Mouse (Mus musculus) heart, embryonic 14.5 days (tissue): ENCODE measurements around the gene Snf8. TPM values are rescaled to one million over a fixed set of nuclear protein-coding genes. Genes with fewer than 3 reads are reported as not detected.

ENCODE experiments used
- ATAC-seq: fragments of 200-750 bp; cut with Nextera tagmentation; 2 replicates; pipeline ENCODE4 v1.8.0; 2017; ENCODE audit warnings: low read depth, moderate TSS enrichment; ENCODE audit not compliant: insufficient number of reproducible peaks, insufficient read depth, low FRiP score
- H3K27ac ChIP-seq, 2 experiments: fragments of 200-500 bp in 1 of 2; fragments of 300-500 bp in 1 of 2; sonication (generic) in 1 of 2; replicated peaks in 1 of 2; 2 replicates each; pipeline ENCODE4 v1.5.1; 2012 to 2014; ENCODE audit warnings: low read depth in 2 of 2, low read length in 2 of 2, control low read depth in 1 of 2, mild to moderate bottlenecking in 1 of 2, mixed read lengths in 1 of 2; ENCODE audit not compliant: control insufficient read depth in 1 of 2, insufficient read depth in 1 of 2
- H3K27me3 ChIP-seq: fragments of 300-500 bp; sonication (generic); 2 replicates; pipeline ENCODE4 v1.6.1; 2014; ENCODE audit warnings: mild to moderate bottlenecking, low read length, control low read depth; ENCODE audit not compliant: control insufficient read depth, insufficient read depth
- H3K36me3 ChIP-seq: fragments of 300-500 bp; sonication (generic); 2 replicates; pipeline ENCODE4 v1.6.1; 2014; ENCODE audit warnings: mild to moderate bottlenecking, control low read depth, low read length, mixed read lengths; ENCODE audit not compliant: control insufficient read depth, insufficient read depth
- H3K4me1 ChIP-seq, 2 experiments: fragments of 200-500 bp in 1 of 2; fragments of 300-500 bp in 1 of 2; sonication (generic) in 1 of 2; 2 replicates each; pipeline ENCODE4 v1.6.1; 2012 to 2014; ENCODE audit warnings: low read length in 2 of 2, control low read depth in 1 of 2, mixed read lengths in 1 of 2; ENCODE audit not compliant: control insufficient read depth in 2 of 2, insufficient read depth in 2 of 2
- H3K4me2 ChIP-seq: fragments of 300-500 bp; sonication (generic); 2 replicates; pipeline ENCODE4 v1.6.1; 2014; ENCODE audit warnings: mild to moderate bottlenecking, low read length
- H3K4me3 ChIP-seq, 2 experiments: fragments of 200-500 bp in 1 of 2; fragments of 300-500 bp in 1 of 2; sonication (generic) in 1 of 2; 2 replicates each; pipeline ENCODE4 v1.5.1; 2012 to 2014; ENCODE audit warnings: low read length in 2 of 2, mild to moderate bottlenecking in 2 of 2, control low read depth in 1 of 2, low read depth in 1 of 2, moderate library complexity in 1 of 2; ENCODE audit not compliant: control insufficient read depth in 1 of 2, insufficient read depth in 1 of 2
- H3K9ac ChIP-seq: fragments of 300-500 bp; sonication (generic); 2 replicates; pipeline ENCODE4 v1.6.1; 2014; ENCODE audit warnings: mild to moderate bottlenecking, low read length
- H3K9me3 ChIP-seq: fragments of 300-500 bp; sonication (generic); 2 replicates; pipeline ENCODE4 v1.6.1; 2016; ENCODE audit warnings: low read length, control low read depth; ENCODE audit not compliant: control insufficient read depth
- WGBS: fragments of 180-500 bp; shearing (Covaris S2); extraction: QIAGEN DNeasy Blood & Tissue Kit; methylation state at CpG from one replicate; pipeline ENCODE4 v1.1.7; 2014; 5-methylcytosine and 5-hydroxymethylcytosine counted together
- polyA plus RNA-seq: library from polyadenylated mRNA; unstranded; fragments of >200 nt; fragmentation: Nextera tagmentation; extraction: Ambion mirVana; gene quantifications from 2 replicates; pipeline ENCODE4 v1.2.1, GENCODE M21; 2014

Snf8 gene
- polyA plus RNA-seq, 1 experiment from 2014 or later, result 30.5 TPM

- Histone ChIP-seq H3K27ac (peak overlapping the region; percentile 75 to 86), H3K9ac (peak overlapping the region; percentile 98), H3K9me3 (no peaks in the 10 kb centered on the region), H3K27me3 (no peaks in the 10 kb centered on the region), H3K4me1 (peaks cover 3 to 19% of the 10 kb centered on the region in 2 experiments), H3K4me2 (peak overlapping the region; percentile 71), H3K4me3 (peak overlapping the region; percentile 91 to 92), H3K36me3 (peaks cover 33% of the 10 kb centered on the region)
- under 1% methylated on average over 25 of the region's 64 CpGs for WGBS
- peak; percentile 48 for ATAC-seq
These were observed 30.0 kb downstream of the Snf8 start for GRCm38 (mm10) chr11:96064521-96065214.

- Histone ChIP-seq H3K9ac (peak within 1 kb of the TSS; percentile 98), H3K4me2 (peak within 1 kb of the TSS; percentile 71), H3K27ac (peak within 1 kb of the TSS; percentile 86), H3K27me3 (no peaks in the 10 kb centered on the region), H3K4me1 (peaks cover 3 to 19% of the 10 kb centered on the region in 2 experiments), H3K4me3 (peak within 1 kb of the TSS; percentile 91 to 92), H3K36me3 (peaks cover 33% of the 10 kb centered on the region), H3K9me3 (no peaks in the 10 kb centered on the region)
- WGBS, result 3% methylated on average over 49 of the region's 50 CpGs
- ATAC-seq, result peak; percentile 99
These were observed 30.7 kb downstream of the Snf8 start, which contains the start of gene Ube2z for GRCm38 (mm10) chr11:96065215-96065911. Gene Ube2z, minus strand, starts transcription at chr11:96065388.

GRCm38 (mm10) chr11:96068231-96068630 is 33.5 kb downstream of the Snf8 start:
- no peak overlapping the region for H3K4me2 ChIP-seq
- WGBS, result 68% methylated on average over 5 of the region's 5 CpGs
- H3K36me3 ChIP-seq, result peaks cover 29% of the 10 kb centered on the region
- H3K9me3 ChIP-seq, result no peaks in the 10 kb centered on the region
- H3K9ac ChIP-seq, result no peak overlapping the region
- H3K4me1 ChIP-seq, result peaks cover 3 to 22% of the 10 kb centered on the region in 2 experiments
- no peaks in the 10 kb centered on the region for H3K27me3 ChIP-seq
- no peak for ATAC-seq
- no peak overlapping the region for H3K27ac ChIP-seq
- no peak overlapping the region for H3K4me3 ChIP-seq

GRCm38 (mm10) chr11:96070353-96070752 is 35.7 kb downstream of the Snf8 start:
- Histone ChIP-seq H3K9ac (no peak overlapping the region), H3K4me2 (no peak overlapping the region), H3K4me3 (no peak overlapping the region), H3K27ac (no peak overlapping the region), H3K4me1 (peaks cover 3 to 20% of the 10 kb centered on the region in 2 experiments; a peak in 3 of 4 replicates), H3K9me3 (no peaks in the 10 kb centered on the region), H3K36me3 (peaks cover 39% of the 10 kb centered on the region), H3K27me3 (no peaks in the 10 kb centered on the region)
- 80% methylated on average over 7 of the region's 7 CpGs for WGBS
- ATAC-seq, result no peak

- H3K4me1 ChIP-seq, result peaks cover 0 to 15% of the 10 kb centered on the region in 2 experiments; a peak in 2 of 4 replicates
- H3K9ac ChIP-seq, result no peak overlapping the region
These were observed 36.3 kb downstream of the Snf8 start for GRCm38 (mm10) chr11:96071013-96071412.

GRCm38 (mm10) chr11:96073295-96073993 is 38.8 kb downstream of the Snf8 start:
- peaks cover 0 to 15% of the 10 kb centered on the region in 2 experiments; a peak in 2 of 4 replicates for H3K4me1 ChIP-seq
- H3K27ac ChIP-seq, result peak overlapping the region in 1 of 2 experiments; percentile 83; a peak in 1 of 4 replicates
- H3K9ac ChIP-seq, result peak overlapping the region; percentile 90
- H3K9me3 ChIP-seq, result no peaks in the 10 kb centered on the region
- no peak for ATAC-seq
- peak overlapping the region; percentile 59 to 73 for H3K4me3 ChIP-seq
- H3K27me3 ChIP-seq, result no peaks in the 10 kb centered on the region
- WGBS, result 57% methylated on average over 4 of the region's 9 CpGs
- peaks cover 39% of the 10 kb centered on the region for H3K36me3 ChIP-seq
- peak overlapping the region; percentile 82 for H3K4me2 ChIP-seq

More at GRCm38 (mm10) chr11:96071013-96071412, 36.3 kb downstream of the Snf8 start:
- Histone ChIP-seq H3K9me3 (no peaks in the 10 kb centered on the region), H3K36me3 (peaks cover 39% of the 10 kb centered on the region), H3K4me2 (no peak overlapping the region), H3K4me3 (no peak overlapping the region), H3K27me3 (no peaks in the 10 kb centered on the region), H3K27ac (no peak overlapping the region)
- ATAC-seq, result no peak
- 50% methylated on average over 1 of the region's 1 CpGs for WGBS
